Mouse (Mus musculus) embryonic facial prominence, embryonic 14.5 days (tissue): ENCODE data around the gene D630003M21Rik. TPM values are rescaled to one million over a fixed set of nuclear protein-coding genes. Genes with fewer than 3 reads are reported as not detected.
A peak's percentile ranks its signal among the peaks of the same experiment; 100 is the strongest.

Experiments
- ATAC-seq: fragments of 200-750 bp; cut with Nextera tagmentation; 2 replicates; pipeline ENCODE4 v1.8.0; 2017; ENCODE audit warnings: low read depth, moderate number of reproducible peaks, moderate TSS enrichment
- DNase-seq: peaks from one replicate; pipeline ENCODE4 v3.0.0-alpha.2; 2015; ENCODE audit warnings: low spot score
- H3K27ac ChIP-seq: fragments of 300-500 bp; sonication (generic); replicated peaks from 2 replicates; pipeline ENCODE4 v1.5.1; 2014; ENCODE audit warnings: low read depth, mild to moderate bottlenecking, low read length, moderate library complexity
- H3K27me3 ChIP-seq: fragments of 300-500 bp; sonication (generic); replicated peaks from 2 replicates; pipeline ENCODE4 v1.6.1; 2014; ENCODE audit warnings: low read length; ENCODE audit not compliant: control insufficient read depth, insufficient read depth
- H3K36me3 ChIP-seq: fragments of 300-500 bp; sonication (generic); 2 replicates; pipeline ENCODE4 v1.6.1; 2014; ENCODE audit warnings: low read length, mixed read lengths; ENCODE audit not compliant: control insufficient read depth, insufficient read depth
- H3K4me1 ChIP-seq: fragments of 300-500 bp; sonication (generic); 2 replicates; pipeline ENCODE4 v1.6.1; 2014; ENCODE audit warnings: antibody characterized with exemption, low read length; ENCODE audit not compliant: control insufficient read depth, insufficient read depth
- H3K4me2 ChIP-seq: fragments of 300-500 bp; sonication (generic); 2 replicates; pipeline ENCODE4 v1.6.1; 2014; ENCODE audit warnings: low read depth, mild to moderate bottlenecking, low read length, moderate library complexity, mixed read lengths
- H3K4me3 ChIP-seq: fragments of 300-500 bp; sonication (generic); 2 replicates; pipeline ENCODE4 v1.5.1; 2014; ENCODE audit warnings: low read depth, mild to moderate bottlenecking, low read length
- H3K9ac ChIP-seq: fragments of 300-500 bp; sonication (generic); 2 replicates; pipeline ENCODE4 v1.6.1; 2014; ENCODE audit warnings: low read depth, mild to moderate bottlenecking, low read length, moderate library complexity, mixed read lengths
- H3K9me3 ChIP-seq: fragments of 300-500 bp; sonication (generic); 2 replicates; pipeline ENCODE4 v1.6.1; 2016; ENCODE audit warnings: low read length; ENCODE audit not compliant: control insufficient read depth
- WGBS: fragments of 180-500 bp; shearing (Covaris S2); extraction: QIAGEN DNeasy Blood & Tissue Kit; methylation state at CpG from one replicate; pipeline ENCODE4 v1.1.7; 2014; 5-methylcytosine and 5-hydroxymethylcytosine counted together
- polyA plus RNA-seq: library from polyadenylated mRNA; unstranded; fragments of >200 nt; fragmentation: Nextera tagmentation; extraction: Ambion mirVana; gene quantifications from 2 replicates; pipeline ENCODE4 v1.2.1, GENCODE M21; 2014

D630003M21Rik gene
- polyA plus RNA-seq, 1 experiment from 2014 or later = 5.4 TPM

DNA sequence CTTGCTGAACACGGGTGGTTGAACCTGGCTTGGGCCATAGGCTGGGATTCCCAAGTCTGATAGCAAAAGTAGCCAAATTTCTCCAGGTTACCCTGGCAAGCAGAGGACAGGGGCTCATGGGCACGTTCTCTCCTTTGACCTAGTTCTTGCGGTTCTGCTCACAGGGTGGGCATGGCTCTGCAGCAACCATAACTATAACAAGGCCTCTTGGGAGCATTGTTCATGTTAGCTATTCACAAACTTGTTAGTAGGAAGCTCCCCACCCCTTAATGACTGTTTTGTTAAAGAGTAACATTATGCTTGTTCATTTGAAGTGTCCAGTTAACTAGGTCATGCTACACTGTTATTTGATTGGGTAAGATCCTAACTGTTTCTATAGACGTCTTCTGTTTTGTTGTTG lies 63.2 kb downstream of the D630003M21Rik start:
- H3K36me3 ChIP-seq = no peaks in the 10 kb centered on the region
- no peak for ATAC-seq
- H3K4me3 ChIP-seq = no peak overlapping the region
- WGBS = 76% methylated on average over 4 of the region's 4 CpGs
- H3K9me3 ChIP-seq = no peaks in the 10 kb centered on the region
- H3K4me1 ChIP-seq = peaks cover 14% of the 10 kb centered on the region
- H3K27ac ChIP-seq = no peak overlapping the region
- H3K27me3 ChIP-seq = no peaks in the 10 kb centered on the region
- no peak for DNase-seq
- H3K4me2 ChIP-seq = no peak overlapping the region
- no peak overlapping the region for H3K9ac ChIP-seq

DNA sequence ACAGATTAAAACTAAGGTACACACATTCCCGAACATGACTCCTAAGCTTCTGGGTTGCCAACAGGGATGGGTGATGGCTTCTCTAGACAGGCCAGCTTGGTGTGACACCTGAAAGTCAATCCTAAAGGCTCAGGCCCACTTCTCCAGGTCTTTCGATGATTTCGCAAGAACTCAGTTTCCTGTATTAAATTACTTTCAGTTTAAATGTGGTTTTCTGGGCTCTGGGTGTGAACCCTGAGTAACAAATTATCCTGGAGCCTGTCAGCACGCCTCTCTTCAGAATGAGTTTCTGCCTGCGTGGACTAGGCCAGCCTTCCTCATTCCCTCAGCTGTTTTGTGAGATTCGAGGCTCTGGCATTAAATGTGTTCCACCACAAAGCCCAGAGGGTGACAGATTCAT lies 66.0 kb downstream of the D630003M21Rik start:
- WGBS = 56% methylated on average over 6 of the region's 6 CpGs
- no peak for ATAC-seq
- H3K36me3 ChIP-seq = no peaks in the 10 kb centered on the region
- no peak overlapping the region for H3K4me2 ChIP-seq
- no peaks in the 10 kb centered on the region for H3K27me3 ChIP-seq
- H3K4me1 ChIP-seq = peaks cover 5% of the 10 kb centered on the region; the same call in 1 of the 2 replicates
- H3K27ac ChIP-seq = no peak overlapping the region
- DNase-seq = no peak
- H3K9ac ChIP-seq = no peak overlapping the region
- H3K9me3 ChIP-seq = no peaks in the 10 kb centered on the region
- no peak overlapping the region for H3K4me3 ChIP-seq

DNA sequence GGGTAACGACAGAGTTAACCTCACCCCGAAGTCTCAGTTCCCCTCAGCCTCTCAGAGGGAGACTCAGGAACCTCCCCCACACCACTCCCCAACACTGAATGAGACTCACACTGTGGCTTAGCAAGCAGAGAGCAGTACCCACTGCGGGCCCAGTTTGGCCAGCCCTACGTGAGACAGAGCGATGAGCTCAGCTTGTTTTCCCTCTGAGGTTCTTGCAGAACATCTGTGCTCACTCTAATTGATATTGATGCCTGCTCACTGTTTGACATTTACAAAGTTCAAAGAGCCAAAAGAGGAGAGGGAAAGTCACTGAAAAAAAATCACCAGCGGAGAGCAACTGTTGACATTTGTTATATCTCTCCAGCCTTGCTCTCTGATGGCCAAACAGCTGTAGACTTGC lies 67.3 kb downstream of the D630003M21Rik start:
- no peaks in the 10 kb centered on the region for H3K27me3 ChIP-seq
- no peaks in the 10 kb centered on the region for H3K36me3 ChIP-seq
- no peak overlapping the region for H3K4me3 ChIP-seq
- H3K27ac ChIP-seq = no peak overlapping the region
- H3K9me3 ChIP-seq = no peaks in the 10 kb centered on the region
- DNase-seq (no peak), ATAC-seq (no peak)
- H3K4me1 ChIP-seq = no peaks in the 10 kb centered on the region
- H3K4me2 ChIP-seq = no peak overlapping the region
- WGBS = 68% methylated on average over 6 of the region's 6 CpGs
- H3K9ac ChIP-seq = no peak overlapping the region

DNA sequence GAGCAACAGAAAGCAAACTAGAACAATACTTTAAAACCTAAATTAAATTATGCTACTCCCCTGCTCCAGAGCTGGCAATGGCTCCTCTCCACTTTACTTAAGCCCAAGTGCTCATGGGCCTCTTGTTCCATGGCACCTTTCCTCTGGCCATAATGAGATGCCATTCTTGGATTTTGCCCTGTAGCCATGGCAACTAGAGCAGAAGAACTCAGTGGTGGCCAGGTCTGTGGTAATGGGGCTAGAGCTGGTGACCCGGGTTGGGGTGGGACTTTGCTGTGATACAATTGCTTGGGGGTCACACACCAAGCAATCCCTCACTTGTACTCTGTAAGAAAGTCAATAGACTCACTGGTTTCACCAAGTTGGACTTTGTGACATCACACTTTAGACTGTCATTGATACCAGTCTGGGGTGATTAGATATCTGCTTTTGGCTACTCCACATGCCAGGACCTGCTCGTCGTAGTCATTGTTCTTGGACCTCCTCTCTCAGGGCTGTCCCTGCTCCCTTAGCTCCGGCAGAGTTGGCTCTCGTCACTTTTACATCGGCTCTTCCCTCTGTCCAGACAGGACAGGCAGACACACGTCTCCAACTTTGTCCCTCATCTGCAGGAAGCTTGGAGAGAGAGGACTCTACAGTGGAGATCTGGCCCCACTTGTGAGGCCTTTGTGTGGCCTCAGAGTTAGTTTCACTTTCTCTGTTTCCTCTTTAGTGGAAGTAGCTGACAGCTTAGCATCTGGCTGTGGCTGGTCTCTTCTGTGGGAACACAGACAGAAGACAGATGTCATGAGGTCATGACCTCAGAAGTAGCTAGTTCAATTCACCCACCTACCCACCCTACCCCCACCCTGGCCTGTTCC lies 69.4 kb downstream of the D630003M21Rik start:
- no peaks in the 10 kb centered on the region for H3K36me3 ChIP-seq
- H3K4me1 ChIP-seq = no peaks in the 10 kb centered on the region
- H3K27ac ChIP-seq = no peak overlapping the region
- no peaks in the 10 kb centered on the region for H3K9me3 ChIP-seq
- WGBS = 52% methylated on average over 7 of the region's 7 CpGs
- no peak overlapping the region for H3K4me3 ChIP-seq
- H3K9ac ChIP-seq = no peak overlapping the region
- ATAC-seq (no peak), DNase-seq (no peak)
- H3K27me3 ChIP-seq = no peaks in the 10 kb centered on the region
- H3K4me2 ChIP-seq = 0 out of 2 replicates have a peak overlapping the region, but pooled peaks have one; percentile 7

DNA sequence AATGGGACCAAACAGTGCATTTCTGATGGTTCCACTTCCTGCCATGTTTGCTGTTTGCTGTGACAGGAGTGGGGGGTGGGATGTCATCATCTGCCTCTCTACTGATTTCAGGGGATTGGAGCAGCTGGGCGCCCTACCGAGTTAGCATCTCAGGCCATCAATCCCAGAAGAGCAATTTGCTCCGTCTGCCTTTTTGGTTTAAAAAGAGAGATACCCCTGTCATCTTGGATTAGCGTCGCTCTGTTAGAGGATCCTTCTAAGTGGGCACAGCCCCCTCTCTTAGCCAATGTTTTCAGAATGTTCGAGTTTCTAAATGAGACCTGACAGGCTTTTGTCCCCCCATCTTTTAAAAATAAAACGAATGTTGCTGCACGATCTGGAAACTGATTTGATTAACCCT lies 71.4 kb downstream of the D630003M21Rik start:
- no peak overlapping the region for H3K4me3 ChIP-seq
- no peak overlapping the region for H3K9ac ChIP-seq
- peaks cover 16% of the 10 kb centered on the region; the same call in 1 of the 2 replicates for H3K4me1 ChIP-seq
- H3K9me3 ChIP-seq = no peaks in the 10 kb centered on the region
- H3K27me3 ChIP-seq = no peaks in the 10 kb centered on the region
- 60% methylated on average over 8 of the region's 8 CpGs for WGBS
- H3K4me2 ChIP-seq = no peak overlapping the region
- H3K27ac ChIP-seq = no peak overlapping the region
- no peaks in the 10 kb centered on the region for H3K36me3 ChIP-seq
- DNase-seq (no peak), ATAC-seq (no peak)

DNA sequence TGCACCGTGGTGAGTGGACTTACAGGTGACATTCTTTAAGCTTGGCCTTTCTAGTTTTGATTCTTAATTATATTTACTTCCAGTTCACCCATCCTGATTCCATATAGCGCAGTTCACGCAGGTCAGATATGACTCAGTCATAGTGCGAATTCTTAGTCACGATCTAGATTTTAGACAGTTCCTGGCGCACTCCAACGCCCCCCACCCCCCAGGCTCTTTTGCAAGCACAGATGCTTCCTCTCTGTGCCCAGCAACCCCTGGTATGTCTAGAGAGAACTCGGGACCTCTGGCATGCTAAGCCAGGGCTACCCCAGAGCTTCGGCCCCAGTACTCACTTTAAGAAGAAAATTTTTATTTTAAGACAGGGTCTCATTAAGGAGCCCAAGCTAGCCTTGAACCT lies 72.5 kb downstream of the D630003M21Rik start:
- Histone ChIP-seq H3K4me2 (no peak overlapping the region), H3K4me3 (no peak overlapping the region), H3K4me1 (peaks cover 20% of the 10 kb centered on the region; the same call in 1 of the 2 replicates), H3K36me3 (no peaks in the 10 kb centered on the region), H3K9me3 (no peaks in the 10 kb centered on the region), H3K27ac (no peak overlapping the region), H3K9ac (no peak overlapping the region), H3K27me3 (no peaks in the 10 kb centered on the region)
- 87% methylated on average over 9 of the region's 9 CpGs for WGBS
- no peak for ATAC-seq
- DNase-seq = no peak

DNA sequence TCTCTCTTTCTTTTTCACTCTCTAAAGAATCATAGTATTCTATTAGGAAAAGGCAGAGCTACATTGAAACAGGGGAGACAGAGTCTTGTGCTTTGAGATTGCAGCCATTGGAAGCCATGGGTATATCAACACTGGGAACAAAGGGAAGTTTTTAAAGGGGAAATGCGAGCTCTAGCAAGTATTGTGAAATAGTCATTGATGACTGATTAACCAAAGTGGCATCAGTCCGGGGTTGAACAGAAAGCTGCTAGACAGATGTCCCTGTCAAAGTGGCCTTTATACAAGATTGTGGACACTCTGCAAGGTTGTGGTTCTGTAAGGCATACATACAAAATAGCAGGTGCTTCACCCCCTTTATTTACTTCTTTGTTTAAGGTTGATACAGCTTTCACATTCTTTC lies 73.4 kb downstream of the D630003M21Rik start:
- ATAC-seq = no peak
- WGBS = 76% methylated on average over 2 of the region's 2 CpGs
- H3K36me3 ChIP-seq = no peaks in the 10 kb centered on the region
- no peak overlapping the region for H3K4me2 ChIP-seq
- peaks cover 20% of the 10 kb centered on the region; the same call in 1 of the 2 replicates for H3K4me1 ChIP-seq
- H3K9me3 ChIP-seq = no peaks in the 10 kb centered on the region
- no peaks in the 10 kb centered on the region for H3K27me3 ChIP-seq
- H3K4me3 ChIP-seq = no peak overlapping the region
- H3K27ac ChIP-seq = no peak overlapping the region
- DNase-seq = no peak
- no peak overlapping the region for H3K9ac ChIP-seq

DNA sequence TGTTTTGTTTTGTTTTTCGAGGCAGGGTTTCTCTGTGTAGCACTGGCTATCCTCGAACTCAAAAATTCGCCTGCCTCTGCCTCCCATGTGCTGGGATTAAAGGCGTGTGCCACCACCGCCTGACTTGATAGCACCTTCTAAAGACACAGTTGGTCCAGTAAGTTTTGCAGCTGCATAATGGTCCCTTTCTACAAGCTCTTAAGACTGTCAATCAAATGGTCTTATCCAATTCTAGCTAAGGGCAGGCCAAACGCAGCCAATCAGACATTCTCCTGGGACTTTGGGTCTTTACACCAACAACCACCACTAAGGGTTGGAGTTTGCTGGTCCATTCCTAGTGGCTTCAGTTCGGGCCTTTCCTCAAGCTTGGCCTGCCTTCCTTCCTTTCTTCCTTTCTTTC lies 73.9 kb downstream of the D630003M21Rik start:
- Histone ChIP-seq H3K4me1 (peaks cover 20% of the 10 kb centered on the region; the same call in 1 of the 2 replicates), H3K36me3 (no peaks in the 10 kb centered on the region), H3K27me3 (no peaks in the 10 kb centered on the region), H3K4me3 (no peak overlapping the region), H3K27ac (no peak overlapping the region), H3K9me3 (no peaks in the 10 kb centered on the region), H3K4me2 (no peak overlapping the region), H3K9ac (no peak overlapping the region)
- DNase-seq (no peak), ATAC-seq (no peak)
- WGBS = 81% methylated on average over 7 of the region's 7 CpGs

DNA sequence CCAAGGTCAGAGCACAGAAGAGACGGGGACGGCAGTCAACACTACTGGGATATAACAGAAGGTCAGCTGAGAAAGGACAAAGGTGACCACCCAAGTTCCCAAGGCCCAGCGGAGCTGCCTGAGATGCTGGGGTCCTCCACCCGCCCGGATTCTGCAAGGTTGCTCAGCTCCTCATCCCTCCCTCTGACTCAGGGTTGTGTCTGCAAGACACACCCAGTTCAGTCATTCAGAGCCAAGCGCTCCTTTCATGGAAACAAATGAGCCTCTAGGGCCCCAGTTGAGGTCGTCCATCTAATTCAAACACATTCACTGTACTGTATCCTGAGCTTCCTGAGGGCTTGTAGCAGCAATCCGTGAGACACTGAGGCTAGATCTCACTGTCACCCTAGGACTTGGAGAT lies 74.4 kb downstream of the D630003M21Rik start:
- no peaks in the 10 kb centered on the region for H3K27me3 ChIP-seq
- ATAC-seq = no peak
- no peaks in the 10 kb centered on the region for H3K9me3 ChIP-seq
- H3K4me3 ChIP-seq = no peak overlapping the region
- H3K9ac ChIP-seq = no peak overlapping the region
- no peak for DNase-seq
- H3K4me2 ChIP-seq = no peak overlapping the region
- WGBS = 51% methylated on average over 8 of the region's 8 CpGs
- H3K4me1 ChIP-seq = peaks cover 20% of the 10 kb centered on the region; the same call in 1 of the 2 replicates
- no peak overlapping the region; the same call in 1 of the 2 replicates for H3K27ac ChIP-seq
- no peaks in the 10 kb centered on the region for H3K36me3 ChIP-seq
